Mouse (Mus musculus) heart, embryonic 14.5 days (tissue): ENCODE data around the gene Ctnna3. TPM values are rescaled to one million over a fixed set of nuclear protein-coding genes. Genes with fewer than 3 reads are reported as not detected.
"Not testable (repeated sequence)": the region's sequence is repeated elsewhere in the genome, so short reads cannot be mapped to it uniquely, and the experiment has no call there.

Experiments used
- ATAC-seq: fragments of 200-750 bp; cut with Nextera tagmentation; 2 replicates; pipeline ENCODE4 v1.8.0; 2017; ENCODE audit warnings: low read depth, moderate TSS enrichment; ENCODE audit not compliant: insufficient number of reproducible peaks, insufficient read depth, low FRiP score
- H3K27ac ChIP-seq, 2 experiments: fragments of 200-500 bp in 1 of 2; fragments of 300-500 bp in 1 of 2; sonication (generic) in 1 of 2; replicated peaks in 1 of 2; 2 replicates each; pipeline ENCODE4 v1.5.1; 2012 to 2014; ENCODE audit warnings: low read depth in 2 of 2, low read length in 2 of 2, control low read depth in 1 of 2, mild to moderate bottlenecking in 1 of 2, mixed read lengths in 1 of 2; ENCODE audit not compliant: control insufficient read depth in 1 of 2, insufficient read depth in 1 of 2
- H3K27me3 ChIP-seq: fragments of 300-500 bp; sonication (generic); 2 replicates; pipeline ENCODE4 v1.6.1; 2014; ENCODE audit warnings: mild to moderate bottlenecking, low read length, control low read depth; ENCODE audit not compliant: control insufficient read depth, insufficient read depth
- H3K36me3 ChIP-seq: fragments of 300-500 bp; sonication (generic); 2 replicates; pipeline ENCODE4 v1.6.1; 2014; ENCODE audit warnings: mild to moderate bottlenecking, control low read depth, low read length, mixed read lengths; ENCODE audit not compliant: control insufficient read depth, insufficient read depth
- H3K4me1 ChIP-seq, 2 experiments: fragments of 200-500 bp in 1 of 2; fragments of 300-500 bp in 1 of 2; sonication (generic) in 1 of 2; 2 replicates each; pipeline ENCODE4 v1.6.1; 2012 to 2014; ENCODE audit warnings: low read length in 2 of 2, control low read depth in 1 of 2, mixed read lengths in 1 of 2; ENCODE audit not compliant: control insufficient read depth in 2 of 2, insufficient read depth in 2 of 2
- H3K4me2 ChIP-seq: fragments of 300-500 bp; sonication (generic); 2 replicates; pipeline ENCODE4 v1.6.1; 2014; ENCODE audit warnings: mild to moderate bottlenecking, low read length
- H3K4me3 ChIP-seq, 2 experiments: fragments of 200-500 bp in 1 of 2; fragments of 300-500 bp in 1 of 2; sonication (generic) in 1 of 2; 2 replicates each; pipeline ENCODE4 v1.5.1; 2012 to 2014; ENCODE audit warnings: low read length in 2 of 2, mild to moderate bottlenecking in 2 of 2, control low read depth in 1 of 2, low read depth in 1 of 2, moderate library complexity in 1 of 2; ENCODE audit not compliant: control insufficient read depth in 1 of 2, insufficient read depth in 1 of 2
- H3K9ac ChIP-seq: fragments of 300-500 bp; sonication (generic); 2 replicates; pipeline ENCODE4 v1.6.1; 2014; ENCODE audit warnings: mild to moderate bottlenecking, low read length
- H3K9me3 ChIP-seq: fragments of 300-500 bp; sonication (generic); 2 replicates; pipeline ENCODE4 v1.6.1; 2016; ENCODE audit warnings: low read length, control low read depth; ENCODE audit not compliant: control insufficient read depth
- whole genome bisulfite sequencing: fragments of 180-500 bp; shearing (Covaris S2); extraction: QIAGEN DNeasy Blood & Tissue Kit; methylation state at CpG from one replicate; pipeline ENCODE4 v1.1.7; 2014; 5-methylcytosine and 5-hydroxymethylcytosine counted together
- polyA plus RNA-seq: library from polyadenylated mRNA; unstranded; fragments of >200 nt; fragmentation: Nextera tagmentation; extraction: Ambion mirVana; gene quantifications from 2 replicates; pipeline ENCODE4 v1.2.1, GENCODE M21; 2014

The Ctnna3 gene
- polyA plus RNA-seq, 1 experiment from 2014 or later = 29.4 TPM

DNA sequence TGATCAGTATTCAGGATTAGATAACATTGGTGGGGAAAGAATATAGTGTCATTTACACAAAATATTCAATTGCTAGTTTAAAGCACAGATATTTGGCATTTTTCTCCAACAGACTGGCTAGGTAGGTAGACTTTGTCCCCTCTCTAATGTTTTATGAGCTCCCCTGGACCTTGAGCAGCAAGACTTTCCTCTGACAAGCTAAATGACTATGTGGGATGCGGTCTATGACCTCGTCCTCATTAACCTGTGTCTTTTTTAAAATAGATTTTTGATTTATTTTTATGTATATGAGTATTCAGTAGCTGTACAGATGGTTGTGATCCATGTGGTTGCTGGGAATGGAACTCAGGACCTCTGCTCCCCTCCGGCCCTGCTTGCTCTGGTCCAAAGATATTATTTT lies 1471.8 kb downstream of the Ctnna3 start:
- Histone ChIP-seq H3K9ac (no peak overlapping the region), H3K9me3 (no peaks in the 10 kb centered on the region), H3K27ac (no peak overlapping the region), H3K36me3 (no peaks in the 10 kb centered on the region), H3K4me2 (no peak overlapping the region), H3K27me3 (no peaks in the 10 kb centered on the region), H3K4me1 (no peaks in the 10 kb centered on the region), H3K4me3 (no peak overlapping the region)
- WGBS = 75% methylated on average over 3 of the region's 3 CpGs
- no peak for ATAC-seq

GRCm38 (mm10) chr10:64940975-64941374 lies 1511.1 kb downstream of the Ctnna3 start:
- Histone ChIP-seq H3K4me1 (no peaks in the 10 kb centered on the region), H3K27me3 (no peaks in the 10 kb centered on the region), H3K4me2 (no peak overlapping the region), H3K4me3 (no peak overlapping the region), H3K9me3 (no peaks in the 10 kb centered on the region), H3K9ac (no peak overlapping the region), H3K27ac (no peak overlapping the region), H3K36me3 (no peaks in the 10 kb centered on the region)
- 83% methylated on average over 7 of the region's 7 CpGs for WGBS
- ATAC-seq = no peak

DNA sequence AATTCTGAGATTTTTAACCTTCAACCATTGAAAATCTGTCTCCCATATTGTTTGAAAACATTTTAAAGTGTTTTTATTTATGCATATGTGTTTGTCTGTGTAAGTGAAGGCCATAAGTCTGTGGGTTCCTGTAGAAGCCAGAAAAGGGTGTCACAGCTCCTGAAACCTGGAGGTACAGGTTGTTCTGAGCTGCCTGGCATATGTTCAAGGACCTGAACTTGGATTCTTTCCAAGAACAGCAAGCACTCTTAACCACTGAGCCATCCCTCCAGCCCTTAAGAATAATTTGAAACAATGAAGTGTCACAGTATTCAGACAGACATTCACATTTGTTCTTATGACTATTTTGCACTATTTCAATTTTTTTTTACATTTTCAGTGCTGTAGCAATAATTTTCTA lies 1528.5 kb downstream of the Ctnna3 start:
- H3K27me3 ChIP-seq = no peaks in the 10 kb centered on the region
- H3K9me3 ChIP-seq = no peaks in the 10 kb centered on the region
- no peak overlapping the region for H3K9ac ChIP-seq
- H3K36me3 ChIP-seq = no peaks in the 10 kb centered on the region
- no peak for ATAC-seq
- no peak overlapping the region for H3K27ac ChIP-seq
- no peak overlapping the region for H3K4me3 ChIP-seq
- no peaks in the 10 kb centered on the region for H3K4me1 ChIP-seq
- H3K4me2 ChIP-seq = no peak overlapping the region

DNA sequence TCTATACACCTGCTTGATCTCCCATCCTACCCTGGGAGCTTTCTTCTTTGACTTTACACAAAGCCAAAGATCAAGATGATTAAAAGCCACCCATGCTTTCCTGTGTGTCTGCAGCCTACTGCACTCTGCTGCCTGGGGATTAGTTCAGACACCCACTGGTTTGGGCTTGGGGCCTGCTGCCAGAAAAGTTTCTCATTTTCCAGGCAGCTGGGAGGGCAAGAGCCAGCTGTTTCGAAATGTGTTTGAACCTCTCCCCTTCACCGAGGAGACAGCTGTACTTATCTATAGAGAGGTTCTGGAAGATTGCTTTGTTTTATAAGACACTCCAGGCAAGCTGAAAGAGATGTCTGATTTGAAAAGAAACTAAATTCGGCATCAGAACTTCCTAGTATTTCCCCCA lies 1563.0 kb downstream of the Ctnna3 start:
- Histone ChIP-seq H3K4me1 (no peaks in the 10 kb centered on the region), H3K4me2 (no peak overlapping the region), H3K36me3 (no peaks in the 10 kb centered on the region), H3K9ac (no peak overlapping the region), H3K9me3 (no peaks in the 10 kb centered on the region), H3K27ac (no peak overlapping the region), H3K27me3 (no peaks in the 10 kb centered on the region), H3K4me3 (no peak overlapping the region)
- no peak for ATAC-seq
- 48% methylated on average over 3 of the region's 3 CpGs for whole genome bisulfite sequencing

- H3K4me3 ChIP-seq = no peak overlapping the region
- no peak overlapping the region for H3K9ac ChIP-seq
- H3K36me3 ChIP-seq = no peaks in the 10 kb centered on the region
- H3K27me3 ChIP-seq = no peaks in the 10 kb centered on the region
- no peaks in the 10 kb centered on the region for H3K4me1 ChIP-seq
- no peak overlapping the region for H3K27ac ChIP-seq
- H3K9me3 ChIP-seq = no peaks in the 10 kb centered on the region
- ATAC-seq = no peak
- no peak overlapping the region for H3K4me2 ChIP-seq
These were observed 1583.6 kb downstream of the Ctnna3 start for GRCm38 (mm10) chr10:65013525-65013924.

GRCm38 (mm10) chr10:65022667-65023066 lies 1592.8 kb downstream of the Ctnna3 start:
- WGBS = 75% methylated on average over 2 of the region's 2 CpGs
- H3K4me2 ChIP-seq = no peak overlapping the region
- no peaks in the 10 kb centered on the region for H3K36me3 ChIP-seq
- ATAC-seq = no peak
- no peaks in the 10 kb centered on the region for H3K27me3 ChIP-seq
- H3K27ac ChIP-seq = no peak overlapping the region
- H3K9me3 ChIP-seq = no peaks in the 10 kb centered on the region
- H3K4me3 ChIP-seq = no peak overlapping the region
- no peak overlapping the region for H3K9ac ChIP-seq
- no peaks in the 10 kb centered on the region for H3K4me1 ChIP-seq

DNA sequence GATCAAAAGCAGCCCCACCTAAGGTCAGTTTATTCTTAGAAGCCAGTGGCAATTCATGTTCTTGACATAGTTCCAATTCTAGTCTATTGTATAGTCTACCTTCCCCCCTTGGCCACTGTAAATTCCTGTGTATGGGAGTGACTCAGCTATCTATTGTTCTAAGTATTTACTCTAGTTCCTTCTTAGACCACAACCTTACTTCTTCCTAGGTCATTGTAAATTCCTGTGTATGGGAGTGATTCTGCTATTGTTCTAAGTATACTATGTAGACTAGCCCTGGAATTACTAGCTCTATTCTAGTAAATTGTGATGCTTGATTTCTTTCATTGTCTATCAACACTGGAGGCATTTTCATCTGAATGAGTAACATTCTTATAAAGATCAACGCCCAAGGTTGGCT lies 1603.6 kb downstream of the Ctnna3 start:
- WGBS = 74% methylated on average over 1 of the region's 1 CpGs
- not testable (repeated sequence) for H3K4me3 ChIP-seq, ATAC-seq, H3K4me1 ChIP-seq, H3K27ac ChIP-seq, H3K9me3 ChIP-seq, H3K27me3 ChIP-seq, H3K36me3 ChIP-seq, H3K9ac ChIP-seq, H3K4me2 ChIP-seq
